Mouse (Mus musculus) mesoderm, embryonic 11.5 days (tissue): ENCODE data around the gene Tmem125.
"Not testable (repeated sequence)": the region's sequence is repeated elsewhere in the genome, so short reads cannot be mapped to it uniquely, and the experiment has no call there.

Source experiments
- DNase-seq: peaks from one replicate; pipeline ENCODE4 v3.0.0-alpha.2; 2012; ENCODE audit warnings: low read depth, low spot score

Tmem125 gene

DNA sequence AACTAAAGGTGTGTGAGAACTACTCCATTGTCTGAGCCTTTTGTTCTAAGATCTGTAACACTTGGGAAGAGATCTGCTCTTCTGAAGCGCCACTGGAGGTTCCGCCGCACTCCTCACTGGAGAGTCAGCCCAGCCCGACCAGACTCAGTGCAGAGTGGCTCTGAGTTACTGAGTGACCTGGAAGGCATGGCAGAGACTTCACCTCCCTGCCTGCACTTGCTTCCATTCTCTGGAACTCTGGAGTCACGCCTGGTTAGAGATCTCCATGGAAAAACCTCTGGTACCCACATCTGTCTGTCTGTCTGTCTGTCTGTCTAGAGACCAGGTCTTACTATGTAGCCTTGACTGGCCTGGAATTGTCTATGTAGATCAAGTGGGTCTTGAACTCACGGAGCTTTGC is 8.2 kb downstream of the Tmem125 start:
- DNase-seq = no peak

DNA sequence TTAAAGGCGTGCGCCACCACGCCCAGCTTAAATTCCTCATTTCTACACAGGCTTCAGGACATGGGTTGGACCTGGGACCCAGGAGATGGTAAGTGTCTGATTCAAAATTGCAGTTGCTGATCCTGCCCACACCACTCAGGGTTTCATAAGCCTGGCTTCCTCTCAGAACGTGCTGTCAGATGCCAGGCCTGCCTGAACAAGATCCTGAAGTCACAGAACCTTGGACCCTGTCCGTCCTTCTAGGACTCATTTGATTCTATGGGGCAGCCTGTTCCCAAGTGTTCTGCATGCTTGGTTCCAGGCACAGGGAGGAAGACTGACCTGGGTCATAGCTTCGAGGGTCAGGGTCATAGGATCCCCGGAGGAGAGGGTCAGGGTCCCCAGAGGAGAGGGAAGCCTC is 10.2 kb downstream of the Tmem125 start:
- no peak for DNase-seq

- no peak for DNase-seq
These were observed 10.7 kb downstream of the Tmem125 start for GRCm38 (mm10) chr4:118533156-118533555.

- no peak for DNase-seq
These were observed 11.2 kb downstream of the Tmem125 start for GRCm38 (mm10) chr4:118532663-118533062.

GRCm38 (mm10) chr4:118527720-118528119 is 16.1 kb downstream of the Tmem125 start:
- no peak for DNase-seq

GRCm38 (mm10) chr4:118527335-118527681 is 16.5 kb downstream of the Tmem125 start:
- no peak for DNase-seq

DNA sequence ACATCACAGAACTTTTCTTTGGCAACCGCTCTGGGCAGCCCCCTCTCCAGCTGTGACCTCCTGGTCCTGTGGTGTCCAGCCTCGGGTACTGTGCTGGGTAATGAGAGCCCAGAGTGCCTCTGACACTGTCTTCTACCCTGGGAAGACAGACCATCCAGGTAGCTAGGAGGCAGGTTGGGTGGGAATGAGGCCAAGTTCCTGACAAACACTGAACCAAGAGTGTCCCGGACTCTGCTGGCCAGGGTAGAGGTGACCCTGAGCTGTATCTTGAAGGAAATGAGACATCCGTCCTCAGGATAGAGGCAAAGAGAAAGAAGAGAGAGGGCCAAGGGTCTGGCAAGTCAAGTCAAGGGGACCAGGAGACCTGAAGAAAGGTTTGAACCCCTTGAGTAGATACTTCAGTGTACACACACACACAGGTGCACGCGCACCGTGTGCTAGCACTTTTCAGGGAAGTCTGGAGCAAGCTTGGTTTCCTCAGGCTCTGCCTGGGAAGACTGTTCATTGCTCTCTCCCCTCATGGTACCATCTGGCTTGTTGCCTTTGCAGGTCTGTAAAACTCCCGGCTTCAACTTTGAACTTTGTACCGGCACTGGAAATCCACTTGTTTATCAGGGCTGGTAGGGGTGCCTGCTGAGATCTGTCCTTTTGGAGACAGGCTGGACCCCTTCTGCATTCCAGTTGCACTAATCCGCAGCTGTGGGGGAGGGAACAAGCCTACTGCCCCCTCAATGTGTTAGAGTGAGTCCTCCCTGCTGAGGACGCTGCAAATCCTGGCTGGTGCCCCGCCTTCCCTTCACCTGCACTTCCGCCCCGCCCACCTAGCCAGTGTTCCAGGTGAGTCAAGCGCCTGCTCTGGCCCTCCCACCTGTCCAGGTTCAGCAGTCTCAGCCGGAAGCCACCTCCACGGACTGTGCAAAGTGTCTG is 17.2 kb downstream of the Tmem125 start, which contains the start of gene 2610528J11Rik:
Gene 2610528J11Rik, plus strand, starts transcription at position 592 of the 927 bp plus-strand sequence.
- no peak for DNase-seq

- no peak for DNase-seq
These were observed 18.1 kb downstream of the Tmem125 start for GRCm38 (mm10) chr4:118525779-118526178.

- no peak for DNase-seq
These were observed 19.9 kb downstream of the Tmem125 start for GRCm38 (mm10) chr4:118523976-118524375.

- DNase-seq = no peak
These were observed 21.6 kb downstream of the Tmem125 start for GRCm38 (mm10) chr4:118522248-118522647.

DNA sequence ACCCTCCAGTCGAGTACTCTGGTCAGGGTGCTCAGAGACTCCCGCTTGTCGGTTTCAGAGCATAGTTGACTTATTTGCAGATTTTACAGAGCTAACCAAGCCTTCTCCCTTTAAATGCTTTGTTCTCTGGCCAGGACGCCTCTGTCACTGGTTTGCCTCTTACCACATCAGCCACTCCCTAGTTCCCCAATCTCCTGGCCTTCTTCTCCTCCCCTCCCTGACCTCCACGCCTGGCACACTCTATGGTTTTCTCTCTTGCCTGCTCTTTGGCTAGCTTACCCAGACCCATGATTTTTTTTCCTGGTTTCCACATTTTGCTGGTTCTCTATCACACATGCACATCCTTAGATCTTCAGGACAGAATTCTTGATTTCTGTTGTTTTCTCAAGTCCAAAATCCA is 25.6 kb downstream of the Tmem125 start:
- no peak for DNase-seq

DNA sequence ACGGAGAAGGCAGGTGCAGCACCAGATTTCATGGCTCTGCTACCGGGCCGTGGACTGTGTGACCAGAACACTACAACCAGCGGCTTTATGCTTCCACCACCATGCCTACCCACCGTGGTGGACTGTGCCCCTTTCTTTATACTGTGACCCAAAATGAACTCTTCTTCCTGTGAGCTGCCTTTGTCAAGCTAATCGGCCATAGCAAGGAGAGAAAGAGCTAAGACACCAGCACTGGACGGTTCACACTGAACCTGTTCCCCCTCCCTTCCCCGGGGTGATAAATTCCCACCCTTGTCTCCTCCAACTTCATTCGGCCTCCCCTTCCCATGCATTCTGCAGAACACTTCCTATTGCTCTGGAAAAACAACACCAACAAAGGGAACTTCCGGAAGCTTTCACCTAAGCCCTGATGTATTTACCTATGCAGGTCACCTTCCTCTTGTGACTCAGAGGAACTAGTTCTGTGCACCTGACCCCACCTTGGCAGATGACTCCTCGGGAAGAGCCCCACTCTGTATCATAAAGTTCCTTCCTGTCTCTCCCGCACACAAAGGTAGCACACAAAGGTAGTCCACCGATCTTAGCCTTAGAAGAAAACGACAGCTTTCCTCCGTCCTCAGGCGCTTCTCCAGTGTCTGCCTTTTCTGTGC is 26.2 kb downstream of the Tmem125 start:
- no peak for DNase-seq

DNA sequence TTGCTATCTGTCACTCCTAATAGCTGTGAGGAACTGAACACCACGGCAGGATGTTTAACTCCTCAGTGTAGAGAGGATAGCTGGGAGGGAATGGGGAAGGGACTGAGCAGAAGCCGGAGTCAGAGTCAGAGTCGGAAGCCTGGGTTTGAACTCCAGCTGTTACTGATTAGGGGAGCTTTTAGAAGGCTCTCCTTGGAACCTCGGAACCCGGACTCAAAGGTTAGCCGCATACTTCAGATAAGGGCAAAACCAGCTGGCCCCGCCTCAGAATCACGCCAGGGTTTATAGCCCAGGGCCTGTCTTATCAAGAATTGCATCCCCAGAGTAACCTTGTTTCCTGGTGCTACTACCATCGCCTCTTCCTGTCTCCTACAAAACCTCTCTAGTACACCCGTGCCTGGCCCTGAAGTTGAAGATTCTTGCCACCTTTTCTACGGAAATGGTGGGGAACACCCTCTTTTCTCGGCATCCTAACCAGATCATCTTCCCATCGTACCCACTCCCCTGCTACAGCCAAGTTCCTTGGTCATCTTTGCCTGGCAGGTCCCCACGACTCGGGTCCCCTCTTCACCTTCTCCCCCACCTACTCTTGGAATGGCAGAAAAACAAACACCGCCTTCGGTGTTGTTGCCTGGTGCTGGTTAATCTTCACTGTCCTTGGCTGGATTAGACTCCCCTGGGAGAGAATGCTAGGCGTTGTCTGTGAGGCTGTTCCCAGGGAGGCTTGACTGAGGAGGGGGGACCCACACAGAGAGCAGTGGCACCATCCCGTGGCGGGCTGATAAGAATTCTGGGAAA is 26.9 kb downstream of the Tmem125 start:
- DNase-seq = peak; percentile 27

- DNase-seq = no peak
These were observed 34.8 kb downstream of the Tmem125 start for GRCm38 (mm10) chr4:118509050-118509449.

DNA sequence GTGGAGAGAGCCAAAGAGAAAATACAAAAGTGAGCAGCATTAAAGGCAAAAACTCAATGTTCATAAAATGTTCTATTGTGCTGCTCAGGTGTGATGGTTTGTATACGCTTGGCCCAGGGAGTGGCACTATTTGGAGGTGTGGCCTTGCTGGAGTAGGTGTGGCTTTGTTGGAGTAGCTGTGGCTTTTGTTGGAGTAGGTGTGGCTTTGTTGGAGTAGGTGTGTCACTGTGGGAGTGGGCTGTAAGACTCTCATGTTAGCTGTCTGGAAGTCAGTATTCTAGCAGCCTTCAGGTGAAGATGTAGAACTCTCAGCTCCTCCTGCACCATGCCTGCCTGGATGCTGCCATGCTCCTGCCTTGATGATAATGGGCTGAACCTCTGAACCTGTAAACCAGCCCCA is 36.7 kb downstream of the Tmem125 start:
- not testable (repeated sequence) for DNase-seq

DNA sequence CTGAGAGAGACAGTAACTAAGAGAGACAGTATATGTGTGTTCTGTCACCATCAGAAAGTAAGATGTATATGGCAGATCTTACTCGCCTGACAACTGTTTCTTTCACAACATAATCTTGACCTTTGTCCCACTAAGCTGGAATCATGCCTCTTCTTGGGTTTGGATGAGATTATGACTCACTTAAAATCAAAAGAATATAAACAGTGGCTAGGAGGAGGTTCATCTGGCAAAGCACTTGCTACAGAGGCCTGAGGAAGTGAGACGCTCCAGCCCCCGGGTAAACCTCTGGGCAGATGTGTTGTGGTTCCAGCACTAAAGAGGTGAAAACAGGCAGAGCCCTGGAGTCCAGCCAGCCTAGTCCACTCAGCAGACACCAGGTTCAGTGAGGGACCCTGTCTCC is 38.3 kb downstream of the Tmem125 start:
- DNase-seq = no peak

DNA sequence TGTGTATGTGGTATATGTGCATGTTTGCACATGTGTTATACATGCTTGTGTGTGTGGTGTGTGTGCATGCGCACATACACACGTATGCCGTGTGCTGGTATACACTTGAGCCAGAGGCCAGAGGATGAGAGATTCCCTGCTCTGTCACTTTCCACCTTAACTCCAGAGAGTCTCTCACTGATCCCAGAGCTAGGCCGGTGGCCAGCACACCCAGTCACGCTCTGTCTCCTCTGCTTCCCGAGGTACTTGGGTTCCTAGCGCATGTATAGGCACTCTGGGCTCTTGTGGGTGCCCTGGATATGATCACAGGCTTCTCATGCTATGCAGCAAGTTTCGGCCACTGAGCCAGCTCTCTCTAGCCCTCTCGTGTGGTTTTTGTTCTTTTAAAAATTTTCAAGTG is 43.1 kb downstream of the Tmem125 start:
- DNase-seq = no peak

- DNase-seq = no peak
These were observed 43.6 kb downstream of the Tmem125 start for GRCm38 (mm10) chr4:118500171-118500724.
